Mouse (Mus musculus) lung, postnatal 0 days (tissue): ENCODE measurements around the gene Dcun1d1.

Experiments used
- CTCF ChIP-seq: IDR thresholded peaks from 2 replicates; pipeline ENCODE4 v1.5.1; 2016; ENCODE audit warnings: antibody characterized with exemption, mild to moderate bottlenecking
- EP300 ChIP-seq: IDR thresholded peaks from 2 replicates; pipeline ENCODE4 v1.6.1; 2016; ENCODE audit warnings: antibody characterized with exemption, mild to moderate bottlenecking, control low read depth

DNA sequence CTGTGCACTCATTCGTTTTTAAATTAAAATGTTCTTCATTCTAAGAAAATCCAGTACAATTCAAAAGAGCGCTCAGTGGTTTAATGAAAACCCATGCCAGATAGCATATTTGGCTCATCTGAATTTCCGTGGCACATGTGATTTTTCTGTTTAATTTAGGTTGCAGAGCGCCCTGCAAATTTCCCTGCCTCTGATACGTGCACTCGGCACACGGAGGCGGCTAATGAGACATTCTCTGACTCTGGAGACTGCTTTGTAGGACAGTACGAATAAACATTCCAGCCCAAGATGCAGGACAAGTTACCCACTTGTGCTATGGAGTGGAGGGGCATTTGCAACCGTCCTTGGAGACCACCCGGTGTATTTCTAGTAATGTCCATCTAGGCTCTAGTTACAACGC lies 33.9 kb upstream of the Dcun1d1 start:
- TF ChIP-seq EP300: no peak
- TF ChIP-seq CTCF: no peak
